Mouse (Mus musculus): Measurements from ENCODE around the gene Tmem132d. TPM values are rescaled to one million over a fixed set of nuclear protein-coding genes. Genes with fewer than 3 reads are reported as not detected.
"Not testable (repeated sequence)": the region's sequence is repeated elsewhere in the genome, so short reads cannot be mapped to it uniquely, and the experiment has no call there.

Tmem132d gene
- polyA plus RNA-seq, 1 experiment: not detected

- H3K4me1 ChIP-seq (ENCODE audit: control insufficient read depth, insufficient read depth, low read length): no peaks in the 10 kb centered on the region
- TF ChIP-seq POLR2A (IDR thresholded peaks at IDR 0.05; ENCODE audit: borderline replicate concordance, low read depth, low read length) (no peak), CTCF (IDR thresholded peaks at IDR 0.05; ENCODE audit: low read depth, low read length) (no peak)
- H3K4me3 ChIP-seq (ENCODE audit: insufficient read depth, low read length): no peak overlapping the region
- no peak overlapping the region for H3K27ac ChIP-seq (ENCODE audit: insufficient read depth, low read depth, low read length)
Observed at GRCm38 (mm10) chr5:127781221-127781620, 651.7 kb downstream of the Tmem132d start.

- no peak overlapping the region for H3K27ac ChIP-seq (ENCODE audit: insufficient read depth, low read depth, low read length)
- H3K4me3 ChIP-seq (ENCODE audit: insufficient read depth, low read length): no peak overlapping the region
- H3K4me1 ChIP-seq (ENCODE audit: control insufficient read depth, insufficient read depth, low read length): no peaks in the 10 kb centered on the region
- TF ChIP-seq CTCF (IDR thresholded peaks at IDR 0.05; ENCODE audit: low read depth, low read length) (no peak), POLR2A (IDR thresholded peaks at IDR 0.05; ENCODE audit: borderline replicate concordance, low read depth, low read length) (no peak)
Observed at GRCm38 (mm10) chr5:127775749-127776148, 657.1 kb downstream of the Tmem132d start.

- Histone ChIP-seq H3K4me1 (ENCODE audit: control insufficient read depth, insufficient read depth, low read length) (no peaks in the 10 kb centered on the region), H3K4me3 (ENCODE audit: insufficient read depth, low read length) (no peak overlapping the region), H3K27ac (ENCODE audit: insufficient read depth, low read depth, low read length) (no peak overlapping the region)
- TF ChIP-seq CTCF (IDR thresholded peaks at IDR 0.05; ENCODE audit: low read depth, low read length): no peak
- no peak for TF ChIP-seq POLR2A (IDR thresholded peaks at IDR 0.05; ENCODE audit: borderline replicate concordance, low read depth, low read length)
Observed at GRCm38 (mm10) chr5:127758576-127758975, 674.3 kb downstream of the Tmem132d start.

- TF ChIP-seq POLR2A (IDR thresholded peaks at IDR 0.05; ENCODE audit: borderline replicate concordance, low read depth, low read length): no peak
- TF ChIP-seq CTCF (IDR thresholded peaks at IDR 0.05; ENCODE audit: low read depth, low read length): no peak
- no peak overlapping the region for H3K4me3 ChIP-seq (ENCODE audit: insufficient read depth, low read length)
- H3K27ac ChIP-seq (ENCODE audit: insufficient read depth, low read depth, low read length): no peak overlapping the region
Observed at GRCm38 (mm10) chr5:127756671-127757423, 676.0 kb downstream of the Tmem132d start.

GRCm38 (mm10) chr5:127756011-127756410 lies 676.9 kb downstream of the Tmem132d start:
- Histone ChIP-seq H3K4me1 (ENCODE audit: control insufficient read depth, insufficient read depth, low read length) (no peaks in the 10 kb centered on the region), H3K27ac (ENCODE audit: insufficient read depth, low read depth, low read length) (no peak overlapping the region), H3K4me3 (ENCODE audit: insufficient read depth, low read length) (no peak overlapping the region)
- TF ChIP-seq CTCF (IDR thresholded peaks at IDR 0.05; ENCODE audit: low read depth, low read length) (no peak), POLR2A (IDR thresholded peaks at IDR 0.05; ENCODE audit: borderline replicate concordance, low read depth, low read length) (no peak)

More at GRCm38 (mm10) chr5:127756671-127757423, 676.0 kb downstream of the Tmem132d start:
- H3K4me1 ChIP-seq (ENCODE audit: control insufficient read depth, insufficient read depth, low read length): no peaks in the 10 kb centered on the region

GRCm38 (mm10) chr5:127755594-127755993 lies 677.3 kb downstream of the Tmem132d start:
- no peak overlapping the region for H3K4me3 ChIP-seq (ENCODE audit: insufficient read depth, low read length)
- H3K27ac ChIP-seq (ENCODE audit: insufficient read depth, low read depth, low read length): no peak overlapping the region
- TF ChIP-seq CTCF (IDR thresholded peaks at IDR 0.05; ENCODE audit: low read depth, low read length) (no peak), POLR2A (IDR thresholded peaks at IDR 0.05; ENCODE audit: borderline replicate concordance, low read depth, low read length) (no peak)
- no peaks in the 10 kb centered on the region for H3K4me1 ChIP-seq (ENCODE audit: control insufficient read depth, insufficient read depth, low read length)

- H3K4me3 ChIP-seq (ENCODE audit: insufficient read depth, low read length): no peak overlapping the region
- H3K4me1 ChIP-seq (ENCODE audit: control insufficient read depth, insufficient read depth, low read length): no peaks in the 10 kb centered on the region
- TF ChIP-seq CTCF (IDR thresholded peaks at IDR 0.05; ENCODE audit: low read depth, low read length) (no peak), POLR2A (IDR thresholded peaks at IDR 0.05; ENCODE audit: borderline replicate concordance, low read depth, low read length) (no peak)
- no peak overlapping the region for H3K27ac ChIP-seq (ENCODE audit: insufficient read depth, low read depth, low read length)
Observed at GRCm38 (mm10) chr5:127751262-127751975, 681.5 kb downstream of the Tmem132d start.

- not testable (repeated sequence) for H3K4me1 ChIP-seq (ENCODE audit: control insufficient read depth, insufficient read depth, low read length); H3K4me3 ChIP-seq (ENCODE audit: insufficient read depth, low read length); H3K27ac ChIP-seq (ENCODE audit: insufficient read depth, low read depth, low read length)
Observed at GRCm38 (mm10) chr5:127749540-127749939, 683.3 kb downstream of the Tmem132d start.

- TF ChIP-seq POLR2A (IDR thresholded peaks at IDR 0.05; ENCODE audit: borderline replicate concordance, low read depth, low read length) (no peak), CTCF (IDR thresholded peaks at IDR 0.05; ENCODE audit: low read depth, low read length) (no peak)
- H3K4me3 ChIP-seq (ENCODE audit: insufficient read depth, low read length): no peak overlapping the region
- H3K4me1 ChIP-seq (ENCODE audit: control insufficient read depth, insufficient read depth, low read length): no peaks in the 10 kb centered on the region
- H3K27ac ChIP-seq (ENCODE audit: insufficient read depth, low read depth, low read length): no peak overlapping the region
Observed at GRCm38 (mm10) chr5:127741331-127741730, 691.5 kb downstream of the Tmem132d start.

Other genes starting within 250 kb of the Tmem132d start
- not detected in 2 replicates for gene Fzd10, start 167.8 kb upstream of the Tmem132d start, polyA plus RNA-seq (2012; ENCODE audit: insufficient read depth, insufficient read length, missing spikeins)

All from bone marrow macrophage, adult 2 months (primary cell).